Mouse (Mus musculus): ENCODE measurements around the gene Tnfrsf8. TPM values are rescaled to one million over a fixed set of nuclear protein-coding genes. Genes with fewer than 3 reads are reported as not detected.

Tnfrsf8 gene
- polyA plus RNA-seq, 1 experiment from 2014 or later: 0.15 TPM

DNA sequence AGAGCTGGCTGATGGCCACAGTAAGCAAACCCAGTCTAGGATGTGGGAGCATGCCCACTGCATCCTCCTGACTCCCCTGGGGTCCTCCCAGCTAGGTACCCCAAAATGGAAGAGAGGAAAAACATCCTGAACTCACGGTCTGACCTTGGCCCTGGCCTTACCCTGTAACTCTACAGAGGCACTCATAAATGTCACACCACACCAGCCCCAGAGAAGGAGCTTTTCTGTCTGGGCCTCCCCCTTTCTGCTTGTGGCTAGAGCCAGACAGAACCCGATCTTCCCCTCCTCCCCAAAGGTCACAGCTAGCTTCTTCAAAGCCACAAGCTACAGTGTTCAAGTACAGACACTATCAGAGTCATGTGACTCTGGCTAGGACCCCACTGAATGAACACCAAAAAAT, 93.6 kb downstream of the Tnfrsf8 start:
- WGBS: 66% methylated on average over 2 of the region's 2 CpGs
- no peaks in the 10 kb centered on the region for H3K4me1 ChIP-seq

DNA sequence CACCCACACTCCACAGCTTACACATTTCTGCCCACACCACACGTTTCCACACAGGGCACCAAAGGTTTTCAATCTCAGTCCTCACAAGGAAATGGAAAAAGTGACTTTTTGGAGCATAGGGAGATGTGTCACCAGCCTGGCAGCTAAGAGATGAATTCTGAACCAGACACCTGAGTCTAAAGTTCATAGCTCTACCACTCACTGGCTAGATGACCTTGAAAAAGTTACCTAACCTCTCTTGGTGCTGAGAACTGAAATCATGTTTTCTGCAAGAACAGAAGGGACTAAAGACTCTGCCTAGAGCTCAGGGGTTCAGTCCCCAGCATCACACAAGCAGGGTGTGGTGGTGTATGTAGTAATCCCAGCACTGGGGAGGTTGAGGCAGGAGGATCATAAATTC, 95.0 kb downstream of the Tnfrsf8 start:
- Histone ChIP-seq H3K9ac (no peak overlapping the region), H3K4me1 (no peaks in the 10 kb centered on the region), H3K4me2 (replicated peaks) (no peak overlapping the region), H3K9me3 (no peaks in the 10 kb centered on the region), H3K4me3 (no peak overlapping the region), H3K27me3 (no peaks in the 10 kb centered on the region), H3K27ac (no peak overlapping the region), H3K36me3 (no peaks in the 10 kb centered on the region)
- WGBS: 82% methylated on average over 1 of the region's 1 CpGs
- no peak for ATAC-seq (ENCODE audit: insufficient number of reproducible peaks, insufficient read depth, low FRiP score, low TSS enrichment)

More for the DNA sequence above, 93.6 kb downstream of the Tnfrsf8 start:
- no peak overlapping the region for H3K4me2 ChIP-seq (replicated peaks)
- no peaks in the 10 kb centered on the region for H3K27me3 ChIP-seq
- H3K4me3 ChIP-seq: no peak overlapping the region
- no peak overlapping the region for H3K9ac ChIP-seq
- no peak overlapping the region for H3K27ac ChIP-seq
- H3K36me3 ChIP-seq: no peaks in the 10 kb centered on the region
- H3K9me3 ChIP-seq: no peaks in the 10 kb centered on the region
- no peak for ATAC-seq (ENCODE audit: insufficient number of reproducible peaks, insufficient read depth, low FRiP score, low TSS enrichment)

DNA sequence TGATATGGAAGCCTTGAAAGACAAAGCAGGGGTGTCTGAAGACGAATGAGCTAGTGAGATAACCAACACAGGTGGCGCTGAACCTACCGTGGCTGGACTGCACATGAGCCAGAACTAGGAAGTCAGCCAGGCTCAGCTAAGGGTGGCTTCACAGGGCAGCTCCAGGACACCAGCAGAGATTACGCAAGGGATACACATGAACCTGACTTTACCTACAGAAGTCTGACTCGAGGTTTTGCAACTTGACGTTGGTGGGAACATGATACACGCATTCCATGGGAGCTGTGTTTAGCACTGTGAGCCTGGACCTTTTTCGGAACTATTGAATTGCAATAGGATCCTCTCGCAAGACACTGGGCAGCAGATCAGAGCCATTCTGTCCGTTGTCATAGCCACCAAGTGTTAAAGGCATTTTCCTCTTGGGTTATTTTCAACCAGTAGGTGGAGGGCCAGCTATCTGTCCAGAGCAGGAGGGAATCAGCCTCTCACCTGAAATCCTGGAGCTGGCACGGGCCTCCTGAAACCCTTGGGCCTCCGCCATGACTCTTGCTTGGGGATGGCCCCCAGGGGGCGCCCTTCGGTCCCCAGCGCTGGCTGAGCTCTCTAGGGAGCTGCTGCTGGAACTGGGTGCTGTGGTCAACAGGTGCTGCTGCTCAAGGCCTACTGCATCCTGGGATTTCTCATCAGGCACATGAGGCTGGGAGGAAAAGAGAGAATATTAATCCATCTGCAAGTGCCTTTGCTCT, 95.6 kb downstream of the Tnfrsf8 start:
- WGBS: 62% methylated on average over 15 of the region's 15 CpGs
- H3K9me3 ChIP-seq: no peaks in the 10 kb centered on the region
- H3K4me1 ChIP-seq: peaks cover 4% of the 10 kb centered on the region; the same call in 1 of the 2 replicates
- no peak overlapping the region for H3K27ac ChIP-seq
- no peaks in the 10 kb centered on the region for H3K36me3 ChIP-seq
- H3K4me2 ChIP-seq (replicated peaks): no peak overlapping the region
- no peak overlapping the region for H3K4me3 ChIP-seq
- no peak for ATAC-seq (ENCODE audit: insufficient number of reproducible peaks, insufficient read depth, low FRiP score, low TSS enrichment)
- H3K27me3 ChIP-seq: no peaks in the 10 kb centered on the region
- H3K9ac ChIP-seq: no peak overlapping the region

DNA sequence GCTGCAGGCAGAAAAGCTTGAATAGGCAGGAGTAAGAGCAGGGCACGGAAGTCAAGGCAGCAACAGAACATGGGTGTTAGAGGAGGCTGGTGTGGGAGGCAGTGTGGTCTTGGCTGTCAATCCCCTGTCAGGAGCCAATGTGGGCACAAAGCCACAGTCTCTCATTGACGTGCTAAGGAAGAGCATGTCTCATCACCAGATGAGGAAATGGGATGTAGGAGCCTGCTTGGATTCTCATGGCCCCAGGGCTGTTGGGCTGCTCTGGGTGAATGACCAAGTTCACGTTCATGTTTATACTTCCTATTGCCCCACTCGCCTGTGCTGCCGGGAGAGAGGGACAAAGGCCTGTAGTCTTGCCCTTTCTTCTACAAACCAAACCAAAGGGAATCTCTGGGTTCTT, 97.1 kb downstream of the Tnfrsf8 start:
- Histone ChIP-seq H3K36me3 (no peaks in the 10 kb centered on the region), H3K27me3 (no peaks in the 10 kb centered on the region), H3K4me1 (peaks cover 4% of the 10 kb centered on the region; the same call in 1 of the 2 replicates), H3K9me3 (no peaks in the 10 kb centered on the region), H3K9ac (no peak overlapping the region), H3K4me3 (no peak overlapping the region), H3K4me2 (replicated peaks) (no peak overlapping the region), H3K27ac (no peak overlapping the region)
- ATAC-seq (ENCODE audit: insufficient number of reproducible peaks, insufficient read depth, low FRiP score, low TSS enrichment): no peak
- 66% methylated on average over 5 of the region's 5 CpGs for WGBS

Other genes with a start within 250 kb of the Tnfrsf8 start
- 6.9 and 8.2 TPM in 2 replicates for gene Vps13d, start 120.2 kb downstream of the Tnfrsf8 start, polyA plus RNA-seq (2016; fragmentation: Nextera tagmentation; extraction: Ambion mirVana)
- 1.6 and 1.8 TPM in 2 replicates for gene Tnfrsf1b, start 68.3 kb downstream of the Tnfrsf8 start, polyA plus RNA-seq (2016; fragmentation: Nextera tagmentation; extraction: Ambion mirVana)
- 0.06 TPM in 1 of 2 replicates, not detected in the other for gene Zfp990, start 195.6 kb upstream of the Tnfrsf8 start, polyA plus RNA-seq (2016; fragmentation: Nextera tagmentation; extraction: Ambion mirVana)